Mouse (Mus musculus) liver (tissue): ENCODE results near the gene Cldn19.

Experiments
- DNase-seq: peaks from one replicate; pipeline ENCODE4 v3.0.0-alpha.2; 2020; ENCODE audit warnings: mixed read lengths

Gene Cldn19

DNA sequence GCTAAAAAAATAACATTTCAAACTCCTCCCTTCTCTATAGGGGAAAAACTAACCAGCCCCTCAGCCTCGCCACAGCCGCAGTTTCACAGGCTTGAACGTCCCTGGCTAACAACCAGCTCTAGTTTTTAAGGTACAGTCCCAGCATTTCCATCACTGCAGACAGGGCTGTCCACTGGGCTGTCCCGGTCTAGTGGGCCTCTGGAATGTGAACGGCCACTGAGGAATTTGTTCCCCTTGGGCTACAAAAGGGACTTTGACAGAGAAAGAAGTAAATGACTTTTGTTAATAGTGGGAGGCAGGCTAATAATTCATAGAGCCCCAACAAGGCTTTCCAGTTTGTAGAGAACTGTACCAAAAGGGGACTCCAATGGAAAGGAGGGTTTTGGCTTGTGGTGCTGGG lies 50.2 kb downstream of the Cldn19 start:
- no peak for DNase-seq
